Mouse (Mus musculus) olfactory bulb, adult 2 months (tissue): Measurements from ENCODE around the gene Nrros.

Experiments used
- CTCF ChIP-seq: fragments of 200-500 bp; IDR thresholded peaks from 2 replicates; pipeline ENCODE4 v1.5.1; 2012; ENCODE audit warnings: low read depth, mild to moderate bottlenecking, low read length, moderate library complexity; ENCODE audit not compliant: insufficient read depth
- POLR2A ChIP-seq: fragments of 200-500 bp; IDR thresholded peaks from 2 replicates; pipeline ENCODE4 v1.6.1; 2012; ENCODE audit warnings: mild to moderate bottlenecking, low read depth, low read length, moderate library complexity; ENCODE audit not compliant: insufficient read depth

GRCm38 (mm10) chr16:32204902-32205301 lies 39.5 kb upstream of the Nrros start:
- TF ChIP-seq POLR2A = no peak
- TF ChIP-seq CTCF = no peak
